Mouse (Mus musculus): ENCODE measurements at regions not wholly inside any gene's neighbourhood (a gene's known extent, or its start where the extent isn't known, plus 50 kb on each side); places are given as distances from the start of the nearest gene placed in this dataset.

GRCm38 (mm10) chr4:56051792-56052380 lies 519.6 kb upstream of the Klf4 start:
- TF ChIP-seq EP300 (optimal IDR thresholded peaks at IDR 0.05) (peak; percentile 61), CTCF (IDR thresholded peaks at IDR 0.05; ENCODE audit: low read depth) (peak; percentile 61)

Data from stomach, postnatal 0 days (tissue).